Mouse (Mus musculus) ES-CJ7 (cell line): ENCODE results near the gene Cog7.

ENCODE experiments used
- DNase-seq: peaks from one replicate; pipeline ENCODE4 v3.0.0; 2011; ENCODE audit warnings: low read depth, low spot score

Cog7 gene

DNA sequence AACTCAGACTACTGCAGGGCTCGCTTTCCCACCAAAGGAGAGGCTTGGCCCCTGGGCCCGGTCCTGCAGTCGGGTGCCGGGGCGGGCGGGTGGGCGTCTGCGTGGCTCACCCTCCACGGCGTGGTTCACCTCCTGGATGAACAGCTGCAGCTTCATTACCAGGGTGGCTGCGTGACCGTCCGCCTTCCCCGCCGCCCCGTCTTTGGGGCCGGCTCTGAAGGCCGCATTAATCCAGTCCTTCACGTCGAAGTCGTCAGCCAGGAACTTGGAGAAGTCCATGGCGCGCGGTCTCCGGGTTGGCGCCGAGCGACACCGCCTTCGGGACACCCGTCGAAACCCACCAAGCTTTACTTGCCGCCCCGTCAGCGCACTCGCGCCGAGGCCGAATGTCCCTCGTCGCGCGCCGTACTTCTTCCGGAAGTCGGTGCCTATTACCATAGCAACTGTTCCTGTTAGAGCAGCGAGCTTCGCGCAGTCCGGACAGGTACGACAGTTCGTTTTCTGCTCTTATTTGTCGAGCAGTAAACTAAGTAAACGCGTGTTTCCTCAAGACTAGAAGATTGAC, at the start of gene Cog7:
Cog7 (minus strand) TSS at position 405 of the 565 bp plus-strand sequence.
- DNase-seq: peak; percentile 95

DNA sequence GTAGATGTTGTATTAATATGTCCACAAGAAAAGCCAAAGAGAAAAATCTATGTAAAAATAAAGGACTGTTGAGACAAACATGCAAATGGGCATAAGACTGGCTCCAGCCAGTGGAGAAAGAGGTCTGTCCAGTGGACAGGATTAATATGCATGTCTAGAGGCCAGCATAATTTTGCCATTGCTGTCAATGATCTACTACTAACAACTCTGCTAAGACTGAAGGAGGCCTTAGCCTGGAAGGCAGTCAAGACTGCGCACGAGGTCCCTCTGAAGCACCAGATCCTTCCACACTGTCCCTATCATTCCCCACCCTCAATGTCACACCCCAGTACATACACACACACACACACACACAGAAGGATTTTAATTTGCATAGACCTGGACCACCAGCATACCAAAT, 40.6 kb upstream of the Cog7 start:
- DNase-seq: no peak

DNA sequence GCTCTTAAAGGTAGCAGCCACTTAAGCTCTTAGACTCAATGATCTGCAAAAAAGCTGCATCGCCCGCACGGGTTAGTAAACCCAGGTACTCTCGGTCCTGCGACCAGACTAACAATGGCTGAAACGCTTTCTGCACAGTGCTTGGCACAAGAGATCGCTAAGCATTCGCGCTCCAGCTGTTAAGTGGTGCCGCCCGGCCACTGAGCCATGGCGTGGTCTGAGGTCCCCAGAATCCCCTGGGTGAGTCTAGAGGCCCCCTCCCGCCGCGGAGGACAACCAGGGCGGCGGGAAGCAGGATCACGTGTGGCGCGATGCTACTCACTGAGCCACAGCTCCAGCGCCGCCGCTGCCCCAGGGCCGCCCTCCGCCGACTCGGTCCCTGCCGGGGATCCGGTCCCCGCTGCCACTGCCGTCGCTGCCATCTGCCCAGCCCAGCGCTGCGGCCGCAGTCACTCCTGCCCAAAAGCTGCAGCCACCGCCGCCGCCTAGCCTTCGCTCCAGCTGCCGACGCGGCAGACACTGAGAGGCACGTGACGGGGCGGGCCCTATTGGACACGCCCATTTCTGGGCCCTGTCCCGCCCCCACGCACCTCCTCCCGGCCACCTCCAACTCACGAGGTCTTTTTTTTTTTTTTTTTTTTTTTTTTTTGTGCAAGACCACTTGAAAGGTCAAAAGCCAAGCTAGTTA, 39.3 kb upstream of the Cog7 start, which contains the start of gene Gga2:
Gga2 (minus strand) TSS at position 556 of the 688 bp plus-strand sequence.
- DNase-seq: peak; percentile 91

DNA sequence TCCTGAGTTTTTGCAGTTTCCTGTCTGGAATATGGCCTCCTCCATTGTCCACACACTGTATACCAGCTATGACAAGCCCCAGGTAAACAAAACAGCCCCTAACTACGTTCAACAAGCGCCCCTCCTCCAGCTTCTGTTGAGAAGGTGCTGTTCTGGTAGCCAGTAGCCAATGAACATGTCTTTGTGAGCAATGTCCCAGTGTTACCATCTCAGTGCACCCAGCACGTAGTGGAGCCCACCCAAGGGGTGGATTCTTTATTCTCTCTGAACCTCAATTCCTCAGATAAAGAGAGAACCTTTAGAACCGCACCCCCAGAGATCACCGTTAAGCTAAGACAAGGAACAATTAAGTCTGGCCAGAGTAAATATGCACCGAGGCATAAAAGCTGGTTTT, 38.8 kb upstream of the Cog7 start:
- DNase-seq: no peak

DNA sequence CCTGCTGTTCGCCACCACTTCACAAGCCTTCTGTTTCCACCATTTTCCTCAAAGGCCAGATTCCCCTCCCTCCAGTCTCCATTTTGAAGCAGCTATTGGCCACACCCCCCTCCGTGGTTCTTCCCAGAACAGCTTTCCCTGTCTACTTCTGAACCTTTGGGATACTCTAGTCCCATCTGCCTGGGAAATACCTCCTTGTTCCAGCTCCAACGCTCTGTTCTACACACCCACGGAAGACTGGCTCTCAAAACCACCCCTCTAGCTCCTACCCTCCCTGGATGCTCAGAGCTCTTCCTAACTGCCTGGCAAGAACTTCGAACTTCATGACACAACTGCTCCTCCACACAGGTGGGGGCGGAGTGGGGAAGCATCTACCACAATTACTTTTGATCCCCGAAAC, 37.5 kb upstream of the Cog7 start:
- DNase-seq: peak; percentile 43

DNA sequence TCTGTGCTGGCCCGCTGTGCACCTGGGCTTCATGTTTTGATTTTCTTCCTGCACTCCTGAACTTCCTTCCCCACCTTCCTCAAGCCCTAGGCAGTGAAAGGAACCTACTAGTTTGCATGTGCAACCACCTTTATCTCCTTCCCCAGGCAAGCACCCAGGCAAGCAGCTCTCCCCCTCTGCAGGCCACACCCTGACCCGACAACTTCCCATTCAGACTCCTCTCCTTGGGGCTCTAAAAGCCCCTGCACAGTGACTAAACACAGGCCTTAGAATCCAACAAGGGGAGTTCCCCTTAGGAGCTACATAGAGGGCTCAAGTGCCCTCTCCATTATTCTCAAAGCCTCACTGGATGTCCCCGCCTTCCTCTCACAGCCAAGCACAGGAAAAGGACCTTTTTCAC, 36.7 kb upstream of the Cog7 start:
- peak; percentile 67 for DNase-seq

DNA sequence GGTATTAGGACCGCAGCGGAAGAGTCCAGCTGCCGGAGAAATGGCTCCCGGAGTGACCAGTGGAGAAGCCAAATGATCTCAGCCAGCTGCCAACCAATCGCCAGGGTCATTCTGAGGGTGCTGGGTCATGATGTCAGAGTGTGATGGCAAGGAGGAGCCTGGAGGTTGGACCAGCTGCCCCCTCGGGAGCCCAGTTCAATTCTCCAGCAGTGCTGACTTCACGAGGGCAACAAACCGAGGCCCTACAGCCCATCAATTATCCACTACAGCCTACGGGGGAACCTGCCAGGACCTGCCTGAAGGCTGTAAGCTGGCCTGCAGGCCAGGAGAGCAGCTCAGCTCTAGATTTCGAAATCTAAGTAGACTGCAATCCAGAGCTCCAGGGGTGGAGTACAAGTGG, 34.2 kb upstream of the Cog7 start:
- DNase-seq: no peak

DNA sequence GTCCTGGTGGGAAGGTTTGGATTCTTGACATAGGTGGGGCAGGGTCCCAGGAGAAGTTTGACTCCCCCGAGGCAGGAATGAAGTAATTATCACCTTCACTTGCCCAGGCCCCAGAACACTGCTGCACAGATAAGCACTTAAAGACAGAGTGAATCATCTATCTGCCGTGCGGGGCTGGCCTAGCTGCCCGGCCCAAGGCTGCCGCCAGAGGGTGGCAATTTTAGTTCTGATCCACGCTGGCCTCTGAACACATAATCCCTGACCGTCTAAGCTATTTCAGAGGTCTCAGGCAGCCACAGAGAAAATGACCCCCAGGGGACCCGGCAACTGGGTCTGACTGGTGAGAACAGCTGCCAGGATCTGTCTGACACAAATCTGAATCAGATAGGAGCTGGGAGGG, 33.6 kb upstream of the Cog7 start:
- no peak for DNase-seq

DNA sequence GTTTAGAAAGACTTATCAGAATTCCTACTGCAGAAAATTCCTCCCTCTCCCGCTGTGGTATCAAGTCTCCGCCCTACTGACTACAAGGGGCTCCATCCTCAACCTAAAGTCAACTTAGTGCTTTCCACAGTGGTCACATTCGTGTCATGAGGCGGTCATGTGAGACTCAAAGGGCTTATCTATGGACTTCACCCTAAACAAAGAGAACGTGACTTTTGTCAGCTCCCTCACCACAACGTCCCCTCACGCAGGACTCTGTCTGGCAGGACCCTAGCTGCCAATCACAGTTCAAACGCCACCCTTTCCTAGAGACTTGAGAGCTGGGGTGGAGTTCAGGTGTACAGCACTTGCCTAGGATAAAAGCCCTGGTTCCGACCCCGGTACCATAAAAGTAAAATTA, 31.4 kb upstream of the Cog7 start:
- no peak for DNase-seq

DNA sequence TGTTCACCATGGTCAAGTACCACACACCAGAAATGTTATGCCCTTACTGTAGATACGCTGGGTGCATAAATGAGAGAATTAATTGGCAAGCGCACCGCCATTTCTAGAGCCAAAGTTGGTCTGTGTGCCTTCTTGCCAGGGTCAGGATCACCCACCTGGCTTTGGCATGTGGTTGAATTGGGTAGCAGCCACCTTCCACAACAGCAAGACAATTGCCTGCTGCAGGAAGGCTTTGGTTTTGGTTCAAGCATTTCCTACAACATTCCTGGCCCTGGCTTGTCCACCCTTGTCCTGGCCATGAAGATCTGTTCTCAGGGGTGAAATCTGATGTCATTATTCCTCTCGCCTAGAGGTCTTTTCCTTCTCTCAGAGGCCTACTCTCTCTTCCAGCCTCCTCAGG, 30.9 kb upstream of the Cog7 start:
- no peak for DNase-seq

DNA sequence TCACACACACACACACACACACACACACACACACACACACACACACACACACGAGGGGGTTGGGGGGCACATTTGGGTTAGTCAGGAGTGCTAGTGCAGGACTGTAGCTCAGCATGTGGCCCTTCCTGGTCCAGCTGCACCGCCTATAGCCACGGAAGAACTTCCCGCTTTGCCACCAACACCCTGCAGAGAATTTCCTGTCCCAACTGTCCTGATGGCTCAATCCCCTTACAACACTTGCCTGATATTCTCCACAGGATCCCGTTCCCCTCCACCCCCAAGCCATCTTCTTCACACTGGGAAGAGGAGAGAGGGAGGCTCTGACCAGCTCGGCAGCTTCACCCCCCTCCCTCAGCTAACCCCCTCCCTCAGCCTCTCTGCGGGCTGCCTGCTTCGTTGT, 18.9 kb upstream of the Cog7 start:
- DNase-seq: no peak

DNA sequence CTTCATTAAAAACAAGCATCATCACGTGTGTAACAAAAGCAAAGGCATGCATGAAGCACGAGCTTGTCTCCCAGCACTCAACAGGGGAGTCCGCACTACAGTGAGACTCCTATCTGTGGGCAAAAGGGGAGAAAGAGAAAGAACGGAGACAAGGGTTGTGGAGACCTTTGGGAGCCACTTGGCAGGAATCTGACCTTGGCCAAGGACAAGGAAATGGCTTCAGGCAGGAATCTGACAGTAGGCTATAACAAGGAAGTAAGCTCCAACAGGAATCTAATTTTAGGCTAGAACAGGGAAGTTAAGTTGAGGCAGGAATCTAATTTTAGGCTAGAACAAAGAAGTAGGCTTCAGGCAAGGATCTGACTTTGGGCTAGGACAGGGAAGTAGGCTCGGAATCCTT, 14.4 kb upstream of the Cog7 start:
- DNase-seq: peak; percentile 46

DNA sequence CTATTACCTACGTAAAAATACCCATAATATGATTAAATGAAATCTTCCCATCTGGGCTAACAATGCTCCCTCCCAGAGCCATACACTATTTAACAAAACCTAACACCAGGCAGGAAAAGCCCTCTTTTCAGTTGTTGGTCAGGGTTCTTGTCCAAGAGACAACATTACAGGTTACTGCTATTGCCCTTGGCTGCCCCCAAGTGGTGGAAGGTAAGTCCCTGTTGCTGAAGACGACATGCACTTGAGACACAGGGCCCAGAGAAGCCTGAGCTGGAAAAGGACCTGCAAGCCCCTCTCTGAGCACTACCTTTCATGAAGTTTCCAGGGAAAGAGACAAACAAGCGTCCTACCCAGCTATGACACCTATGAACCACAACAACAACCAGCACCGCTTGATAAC, 6.5 kb downstream of the Cog7 start:
- peak; percentile 67 for DNase-seq

DNA sequence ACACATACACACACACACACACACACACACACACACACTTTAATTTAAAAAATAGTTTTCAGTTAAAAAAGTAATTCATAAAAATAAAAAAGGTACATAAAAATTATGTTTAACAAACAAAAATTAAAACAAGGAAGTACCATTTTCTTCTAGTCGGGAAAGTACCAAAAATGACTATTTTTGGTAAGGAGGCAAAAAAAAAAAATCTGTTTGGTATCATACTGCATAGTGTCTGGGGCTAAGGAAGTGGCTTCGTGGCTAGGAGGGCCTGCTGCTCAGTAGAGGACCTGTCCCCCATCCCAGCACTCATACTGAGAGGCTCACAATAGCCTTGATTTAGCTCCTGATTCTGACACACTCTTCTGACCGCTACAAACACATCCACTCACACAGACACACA, 9.8 kb downstream of the Cog7 start:
- no peak for DNase-seq

DNA sequence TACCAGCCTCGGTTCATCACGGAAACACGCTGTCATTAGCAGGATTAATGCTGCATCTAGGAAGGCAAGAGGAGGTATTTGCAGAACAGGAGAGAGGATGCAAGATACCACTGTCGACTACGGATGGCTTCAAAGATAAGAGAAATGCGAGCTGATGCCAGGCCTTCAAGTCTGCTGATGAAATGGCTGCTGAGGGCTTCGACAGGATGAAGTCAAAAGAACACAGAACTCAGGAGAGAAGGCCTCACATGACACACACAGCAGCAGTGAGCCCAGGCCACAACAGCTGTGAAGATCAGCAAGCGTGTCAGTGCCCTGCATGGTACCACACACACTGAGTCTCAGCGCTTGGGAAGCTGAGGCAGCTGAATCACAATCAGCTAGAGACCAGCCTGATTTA, 11.3 kb downstream of the Cog7 start:
- no peak for DNase-seq

DNA sequence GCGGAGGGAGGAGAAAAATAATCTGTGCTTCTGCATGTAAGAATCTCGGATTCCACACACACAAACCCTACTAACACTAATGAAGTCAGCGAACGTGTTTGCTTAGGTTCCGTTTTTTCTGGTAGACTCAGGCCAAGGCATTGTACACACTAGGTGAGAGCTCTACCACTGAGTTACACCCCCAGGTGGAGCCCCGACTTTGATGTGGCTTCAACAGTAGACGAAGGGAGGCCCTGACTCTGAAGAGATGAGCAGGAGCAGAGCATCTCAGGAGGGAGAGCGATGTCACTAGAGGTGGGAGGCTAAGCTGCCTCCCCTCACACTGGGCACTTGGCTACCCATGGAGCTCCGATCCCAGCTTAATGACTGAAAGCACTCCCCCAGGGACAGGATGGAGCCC, 12.7 kb downstream of the Cog7 start:
- no peak for DNase-seq

DNA sequence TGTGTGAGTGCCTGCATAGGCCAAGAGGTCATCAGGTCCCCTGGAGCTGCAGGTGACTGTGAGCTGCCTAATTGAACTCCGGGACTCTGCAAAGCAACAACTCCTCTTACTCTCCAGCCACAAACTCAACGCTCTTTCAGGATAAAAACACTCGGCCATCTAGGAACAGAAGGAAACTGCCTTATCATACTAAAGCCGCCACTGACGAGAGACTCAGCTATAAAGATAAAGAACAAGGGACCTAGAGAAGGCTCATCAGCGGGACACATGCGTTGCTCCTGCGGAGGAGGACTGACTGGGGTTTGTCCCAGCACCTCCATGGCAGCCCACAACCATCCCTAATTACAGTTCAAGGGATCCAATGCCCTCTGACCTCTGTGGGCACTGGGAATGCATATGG, 13.3 kb downstream of the Cog7 start:
- no peak for DNase-seq

DNA sequence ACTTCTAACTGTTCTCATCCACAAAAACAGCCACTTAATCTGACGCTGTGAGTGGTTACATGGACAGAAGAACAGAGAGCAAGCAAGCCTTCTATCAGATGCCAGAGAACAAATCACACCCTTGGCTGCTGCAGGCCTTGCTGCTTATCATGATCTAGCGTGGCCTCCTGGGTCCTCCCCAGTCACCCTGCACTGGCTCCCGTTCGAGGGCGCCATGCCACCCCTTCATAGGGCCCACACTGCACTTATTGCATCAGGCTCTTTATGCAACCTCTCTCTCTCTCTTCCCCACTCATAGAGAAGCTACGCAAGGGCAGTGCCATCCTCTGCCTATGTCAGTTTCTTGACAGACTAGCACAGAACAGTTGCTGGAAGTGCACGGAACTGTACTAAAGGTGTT, 15.3 kb downstream of the Cog7 start:
- no peak for DNase-seq

DNA sequence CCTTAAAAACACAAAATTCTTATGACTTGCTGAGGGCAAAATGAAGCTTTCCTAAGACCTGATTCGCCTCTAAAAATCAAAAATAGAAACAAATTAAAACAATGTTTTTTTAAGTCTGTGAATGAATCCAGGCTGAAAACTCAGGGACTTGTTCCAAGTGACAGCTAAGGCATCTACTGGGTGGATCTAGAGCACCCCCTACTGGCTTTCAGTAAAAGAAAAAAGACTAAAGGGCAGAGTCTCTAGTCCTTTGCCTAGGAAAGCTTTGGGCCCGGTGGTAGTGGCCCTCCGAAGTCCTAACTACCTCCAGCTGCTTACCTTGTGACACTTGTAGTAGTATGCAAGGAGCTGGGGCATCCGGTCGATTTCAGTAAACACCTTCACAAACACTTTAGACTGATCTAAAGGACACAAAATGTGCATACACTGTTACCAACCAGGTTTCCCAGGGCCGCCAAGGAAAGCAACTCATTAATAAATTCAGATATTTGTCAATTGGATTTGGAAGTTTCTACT, 17.6 kb downstream of the Cog7 start:
- peak; percentile 56 for DNase-seq

DNA sequence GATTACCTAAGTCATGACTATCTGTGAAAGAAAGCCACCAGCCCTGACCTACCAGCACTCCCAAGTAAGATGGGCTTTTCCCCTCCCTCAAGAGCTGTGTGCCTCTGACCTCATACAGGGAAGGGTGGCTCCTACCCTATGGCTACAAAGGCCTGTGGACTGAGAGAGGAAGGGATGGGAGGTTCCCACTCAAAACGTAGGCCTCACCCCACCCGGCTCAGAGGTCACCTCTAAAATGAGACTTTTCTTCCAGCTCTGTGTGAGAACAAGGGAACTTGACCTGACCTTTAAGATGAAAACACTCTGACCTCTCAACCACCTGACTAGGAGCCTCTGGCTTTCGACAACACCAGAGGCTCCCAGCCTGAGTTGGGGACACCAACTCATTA, 18.9 kb downstream of the Cog7 start:
- peak; percentile 59 for DNase-seq

DNA sequence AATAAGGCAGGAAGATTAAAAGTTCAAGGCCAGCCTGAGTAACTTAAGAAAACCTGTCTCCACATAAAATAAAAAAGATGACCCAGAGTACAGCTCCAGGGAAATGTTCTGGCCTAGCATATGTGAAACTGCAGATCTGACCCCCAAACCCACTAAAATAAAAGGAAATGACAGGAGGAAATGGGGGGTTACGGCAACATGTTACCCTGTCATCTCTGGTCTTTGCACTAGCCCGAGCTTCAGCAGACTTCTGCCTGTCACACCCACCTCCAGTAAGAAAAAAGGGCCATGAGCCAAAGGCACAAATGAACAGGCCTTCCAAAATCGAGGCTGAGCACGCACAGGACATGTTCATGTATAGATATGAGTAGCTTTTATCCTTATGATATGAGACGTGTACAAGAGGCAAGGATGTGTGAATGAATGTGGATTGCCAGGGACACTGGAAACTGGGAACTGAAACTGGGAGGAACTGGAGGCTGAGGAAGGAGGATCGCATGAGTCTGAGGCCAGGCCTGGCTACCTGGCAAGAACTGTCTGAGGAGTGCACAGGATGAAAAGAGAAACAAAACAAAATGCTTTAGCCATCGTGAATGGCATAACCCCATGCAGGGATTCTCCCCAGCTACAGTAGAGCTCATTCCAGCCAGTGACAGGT, 19.5 kb downstream of the Cog7 start:
- DNase-seq: no peak

DNA sequence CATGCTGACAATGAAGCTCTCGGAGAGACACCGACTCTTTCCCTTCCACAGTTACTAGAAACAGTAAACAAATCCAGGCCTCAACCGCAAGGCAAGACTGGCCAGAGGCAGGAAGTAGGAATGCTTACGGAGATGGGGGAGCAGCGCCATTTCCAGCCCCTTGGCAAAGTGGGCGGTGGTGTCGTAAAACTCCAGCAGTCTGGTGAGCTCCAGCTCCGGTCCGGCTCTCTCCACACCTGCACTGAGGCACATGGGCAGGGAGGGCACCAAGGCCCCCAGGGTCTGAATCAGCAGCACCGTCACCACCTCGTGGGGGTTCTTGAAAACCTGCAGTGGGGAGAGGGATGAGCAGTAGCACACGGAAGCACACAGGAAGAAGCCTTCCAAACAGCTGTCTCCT, 25.7 kb downstream of the Cog7 start:
- no peak for DNase-seq
